Mouse (Mus musculus) midbrain, embryonic 16.5 days (tissue): Measurements from ENCODE around the gene Usp24. TPM values are rescaled to one million over a fixed set of nuclear protein-coding genes. Genes with fewer than 3 reads are reported as not detected.

Experiments used
- ATAC-seq: fragments of 200-750 bp; cut with Nextera tagmentation; 2 replicates; pipeline ENCODE4 v1.8.0; 2017; ENCODE audit warnings: moderate TSS enrichment
- H3K27ac ChIP-seq: fragments of 300-500 bp; sonication (generic); 2 replicates; pipeline ENCODE4 v1.5.1; 2014; ENCODE audit warnings: mild to moderate bottlenecking, low read length, mixed read lengths
- H3K27me3 ChIP-seq: fragments of 300-500 bp; sonication (generic); 2 replicates; pipeline ENCODE4 v1.6.1; 2014; ENCODE audit warnings: low read depth, low read length, mixed read lengths; ENCODE audit not compliant: control insufficient read depth, insufficient read depth
- H3K36me3 ChIP-seq: fragments of 300-500 bp; sonication (generic); 2 replicates; pipeline ENCODE4 v1.6.1; 2014; ENCODE audit warnings: mild to moderate bottlenecking, low read length, moderate library complexity, mixed read lengths; ENCODE audit not compliant: control insufficient read depth, insufficient read depth
- H3K4me1 ChIP-seq: fragments of 300-500 bp; sonication (generic); 2 replicates; pipeline ENCODE4 v1.6.1; 2014; ENCODE audit warnings: mild to moderate bottlenecking, low read length, mixed read lengths; ENCODE audit not compliant: control insufficient read depth, insufficient read depth
- H3K4me2 ChIP-seq: fragments of 300-500 bp; sonication (generic); 2 replicates; pipeline ENCODE4 v1.6.1; 2014; ENCODE audit warnings: mild to moderate bottlenecking, low read length, mixed read lengths
- H3K4me3 ChIP-seq: fragments of 300-500 bp; sonication (generic); 2 replicates; pipeline ENCODE4 v1.5.1; 2014; ENCODE audit warnings: low read depth, mild to moderate bottlenecking, low read length, moderate library complexity, mixed read lengths
- H3K9ac ChIP-seq: fragments of 300-500 bp; sonication (generic); 2 replicates; pipeline ENCODE4 v1.6.1; 2014; ENCODE audit warnings: low read depth, low read length, mixed read lengths
- H3K9me3 ChIP-seq: fragments of 300-500 bp; sonication (generic); replicated peaks from 2 replicates; pipeline ENCODE4 v1.6.1; 2014; ENCODE audit warnings: mild to moderate bottlenecking, low read length, mixed read lengths; ENCODE audit not compliant: control insufficient read depth, poor library complexity, severe bottlenecking
- WGBS: fragments of 180-500 bp; shearing (Covaris S2); extraction: QIAGEN DNeasy Blood & Tissue Kit; methylation state at CpG from one replicate; pipeline ENCODE4 v1.1.7; 2014; 5-methylcytosine and 5-hydroxymethylcytosine counted together
- polyA plus RNA-seq: library from polyadenylated mRNA; unstranded; fragments of >200 nt; fragmentation: Nextera tagmentation; extraction: Ambion mirVana; gene quantifications from 2 replicates; pipeline ENCODE4 v1.2.1, GENCODE M21; 2015

Gene Usp24
- polyA plus RNA-seq, 1 experiment from 2014 or later, result 7.6 TPM

DNA sequence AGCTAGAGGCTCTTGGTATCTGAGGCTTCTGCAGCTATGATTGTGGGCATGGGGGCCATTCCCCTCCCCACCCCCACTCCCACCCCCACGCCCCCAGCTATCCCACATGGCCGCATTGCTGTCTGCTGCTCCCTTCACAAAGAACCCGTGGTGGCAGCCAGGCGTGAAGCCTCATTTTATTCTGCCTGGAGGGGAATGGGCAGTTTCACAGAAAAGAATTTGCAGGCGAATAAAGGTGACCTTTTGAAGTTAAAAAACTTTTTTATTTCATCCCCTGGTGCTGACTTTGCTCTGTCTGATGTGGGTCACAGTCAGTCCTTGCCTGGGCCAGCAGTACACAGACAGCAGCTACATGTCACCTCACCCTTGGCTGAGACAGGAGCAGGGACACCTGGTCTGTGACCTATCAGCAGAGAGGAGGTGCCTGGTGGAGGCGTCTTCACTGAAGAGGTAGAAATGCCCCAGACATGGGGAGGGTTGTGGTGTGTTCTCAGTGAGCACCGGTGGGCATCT is 167.3 kb downstream of the Usp24 start:
- no peaks in the 10 kb centered on the region for H3K4me1 ChIP-seq
- ATAC-seq, result no peak
- no peak overlapping the region for H3K4me3 ChIP-seq
- H3K9ac ChIP-seq, result no peak overlapping the region
- H3K36me3 ChIP-seq, result no peaks in the 10 kb centered on the region
- WGBS, result 35% methylated on average over 7 of the region's 7 CpGs
- no peak overlapping the region for H3K27ac ChIP-seq
- no peaks in the 10 kb centered on the region for H3K9me3 ChIP-seq
- no peaks in the 10 kb centered on the region for H3K27me3 ChIP-seq
- H3K4me2 ChIP-seq, result no peak overlapping the region

DNA sequence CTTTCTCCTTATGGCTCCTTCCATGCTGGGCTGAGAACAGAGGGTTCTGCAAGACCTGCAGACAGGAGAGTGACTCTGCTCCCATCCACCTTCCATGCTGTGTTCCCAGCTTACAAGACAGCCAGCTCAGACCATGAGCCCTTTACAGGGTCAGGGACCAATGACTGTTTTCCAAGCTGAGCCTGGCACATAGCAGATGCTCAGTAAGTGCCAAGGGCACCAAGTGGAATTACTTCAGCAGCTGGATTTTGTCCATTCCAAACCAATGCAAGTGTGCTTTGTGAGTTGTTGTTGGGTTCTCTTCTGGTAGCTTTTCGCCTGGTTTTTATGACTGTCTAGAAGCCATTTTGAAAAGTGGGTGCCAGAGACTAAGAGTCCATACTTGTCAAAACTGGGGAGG is 167.8 kb downstream of the Usp24 start:
- H3K4me2 ChIP-seq, result no peak overlapping the region
- H3K4me3 ChIP-seq, result no peak overlapping the region
- H3K36me3 ChIP-seq, result no peaks in the 10 kb centered on the region
- WGBS, result 92% methylated on average over 1 of the region's 1 CpGs
- ATAC-seq, result no peak
- H3K9ac ChIP-seq, result no peak overlapping the region
- H3K9me3 ChIP-seq, result no peaks in the 10 kb centered on the region
- H3K27me3 ChIP-seq, result no peaks in the 10 kb centered on the region
- no peaks in the 10 kb centered on the region for H3K4me1 ChIP-seq
- H3K27ac ChIP-seq, result no peak overlapping the region

DNA sequence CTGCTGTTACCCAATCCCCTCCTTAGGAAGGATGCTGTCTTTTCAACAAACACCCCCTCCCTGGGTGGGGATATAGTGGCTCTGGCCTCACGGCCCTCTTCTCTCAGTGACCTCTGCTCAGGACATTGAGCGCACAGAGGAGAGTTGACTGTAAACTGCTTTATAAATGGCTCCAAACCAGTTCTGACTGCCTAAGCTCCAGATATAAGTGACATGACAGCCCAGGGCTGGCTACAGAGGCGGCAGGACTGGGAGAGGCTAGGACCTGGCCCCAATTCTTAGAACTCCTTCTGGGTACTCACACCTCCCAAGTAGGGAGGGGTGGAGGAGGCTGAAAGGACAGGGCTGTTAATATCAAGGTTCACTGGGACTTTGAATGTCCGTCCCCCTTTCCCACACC is 174.6 kb downstream of the Usp24 start:
- H3K36me3 ChIP-seq, result no peaks in the 10 kb centered on the region
- WGBS, result 57% methylated on average over 4 of the region's 4 CpGs
- no peaks in the 10 kb centered on the region for H3K4me1 ChIP-seq
- H3K9ac ChIP-seq, result no peak overlapping the region
- no peaks in the 10 kb centered on the region for H3K9me3 ChIP-seq
- no peak overlapping the region for H3K4me3 ChIP-seq
- H3K27ac ChIP-seq, result no peak overlapping the region
- no peak overlapping the region for H3K4me2 ChIP-seq
- ATAC-seq, result no peak
- no peaks in the 10 kb centered on the region for H3K27me3 ChIP-seq

Other genes with a start within 250 kb of the Usp24 start
- gene Pcsk9, start 148.1 kb downstream of the Usp24 start, polyA plus RNA-seq, result 2.1 and 2.3 TPM in 2 replicates
- not detected in 2 replicates for gene Bsnd, start 176.1 kb downstream of the Usp24 start, polyA plus RNA-seq
- 3.8 and 4.7 TPM in 2 replicates for gene Dhcr24, start 244.8 kb downstream of the Usp24 start, polyA plus RNA-seq